Mouse (Mus musculus): ENCODE results near the gene Pex26.

Pex26 gene

GRCm38 (mm10) chr6:121209584-121209983 lies 26.1 kb downstream of the Pex26 start:
- DNase-seq (ENCODE audit: low read depth, low spot score) = no peak

- DNase-seq (ENCODE audit: low read depth, low spot score) = no peak
Observed at GRCm38 (mm10) chr6:121210149-121210925, 26.9 kb downstream of the Pex26 start, which contains the start of gene Tuba8. Gene Tuba8 (plus strand): TSS chr6:121210696.

GRCm38 (mm10) chr6:121210926-121211289 lies 27.4 kb downstream of the Pex26 start:
- no peak for DNase-seq (ENCODE audit: low read depth, low spot score)

- no peak for DNase-seq (ENCODE audit: low read depth, low spot score)
Observed at GRCm38 (mm10) chr6:121211743-121212142, 28.3 kb downstream of the Pex26 start.

GRCm38 (mm10) chr6:121212988-121213387 lies 29.5 kb downstream of the Pex26 start:
- DNase-seq (ENCODE audit: low read depth, low spot score) = no peak

- no peak for DNase-seq (ENCODE audit: low read depth, low spot score)
Observed at GRCm38 (mm10) chr6:121214221-121214620, 30.8 kb downstream of the Pex26 start.

GRCm38 (mm10) chr6:121214667-121215330 lies 31.3 kb downstream of the Pex26 start:
- DNase-seq (ENCODE audit: low read depth, low spot score) = no peak

GRCm38 (mm10) chr6:121215336-121215735 lies 31.9 kb downstream of the Pex26 start:
- no peak for DNase-seq (ENCODE audit: low read depth, low spot score)

- no peak for DNase-seq (ENCODE audit: low read depth, low spot score)
Observed at GRCm38 (mm10) chr6:121215896-121216295, 32.4 kb downstream of the Pex26 start.

GRCm38 (mm10) chr6:121216589-121217255 lies 33.3 kb downstream of the Pex26 start:
- DNase-seq (ENCODE audit: low read depth, low spot score) = no peak

- DNase-seq (ENCODE audit: low read depth, low spot score) = no peak
Observed at GRCm38 (mm10) chr6:121218002-121218401, 34.5 kb downstream of the Pex26 start.

GRCm38 (mm10) chr6:121219406-121219805 lies 35.9 kb downstream of the Pex26 start:
- no peak for DNase-seq (ENCODE audit: low read depth, low spot score)

- DNase-seq (ENCODE audit: low read depth, low spot score) = no peak
Observed at GRCm38 (mm10) chr6:121220181-121220580, 36.7 kb downstream of the Pex26 start.

- DNase-seq (ENCODE audit: low read depth, low spot score) = no peak
Observed at GRCm38 (mm10) chr6:121221876-121222597, 38.6 kb downstream of the Pex26 start.

- no peak for DNase-seq (ENCODE audit: low read depth, low spot score)
Observed at GRCm38 (mm10) chr6:121223001-121223400, 39.5 kb downstream of the Pex26 start.

- DNase-seq (ENCODE audit: low read depth, low spot score) = no peak
Observed at GRCm38 (mm10) chr6:121224067-121224466, 40.6 kb downstream of the Pex26 start.

- no peak for DNase-seq (ENCODE audit: low read depth, low spot score)
Observed at GRCm38 (mm10) chr6:121224993-121225392, 41.5 kb downstream of the Pex26 start.

GRCm38 (mm10) chr6:121226043-121226442 lies 42.6 kb downstream of the Pex26 start:
- no peak for DNase-seq (ENCODE audit: low read depth, low spot score)

GRCm38 (mm10) chr6:121226744-121227143 lies 43.3 kb downstream of the Pex26 start:
- DNase-seq (ENCODE audit: low read depth, low spot score) = no peak

- DNase-seq (ENCODE audit: low read depth, low spot score) = no peak
Observed at GRCm38 (mm10) chr6:121228421-121228820, 45.0 kb downstream of the Pex26 start.

- DNase-seq (ENCODE audit: low read depth, low spot score) = no peak
Observed at GRCm38 (mm10) chr6:121232652-121233051, 49.2 kb downstream of the Pex26 start.

GRCm38 (mm10) chr6:121236386-121236785 lies 52.9 kb downstream of the Pex26 start:
- no peak for DNase-seq (ENCODE audit: low read depth, low spot score)

Measured in c-Kit-negative CD71-positive TER-119-positive erythroid progenitor cells, embryonic 14.5 days (primary cell).